Comparison of ENCODE assay signal across 21 mouse cellular contexts in the genomic region with DNA sequence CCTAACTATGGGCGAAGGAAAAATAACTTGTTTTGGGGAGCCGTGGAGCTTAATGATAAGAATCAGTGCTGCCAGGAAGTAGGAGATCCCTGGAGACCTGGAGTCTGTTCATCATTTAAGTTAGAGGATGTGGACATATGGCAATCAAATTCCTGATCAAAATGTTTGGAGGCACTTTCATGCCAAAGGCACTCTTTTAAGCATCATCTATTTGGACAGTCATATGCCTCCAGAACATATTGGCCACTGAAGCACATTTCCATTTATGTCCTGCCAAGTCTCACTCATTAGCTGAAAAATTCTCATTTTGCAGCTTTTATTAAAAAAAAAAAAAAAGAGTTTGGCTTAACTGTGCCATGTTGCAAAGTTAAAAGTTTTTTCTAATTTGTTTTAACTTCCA.
"Had no signal": no experiment of that assay in that cellular context is flagged by ENCODE, and none has a peak within 500 bp of the region (broad histone marks: within the 10 kb centered on the region; RNA-seq: fewer than 3 reads in every experiment).

No protein-coding gene starts in this region.

- H3K27ac ChIP-seq: lung, embryonic 15.5 days; midbrain, embryonic 10.5 days; midbrain, embryonic 12.5 days; neural tube, embryonic 13.5 days; neural tube, embryonic 15.5 days; stomach, embryonic 15.5 days; stomach, postnatal 0 days had no signal

- H3K9me3 ChIP-seq: lung, embryonic 15.5 days; midbrain, embryonic 10.5 days; midbrain, embryonic 12.5 days; neural tube, embryonic 13.5 days; neural tube, embryonic 15.5 days; stomach, embryonic 15.5 days had no signal

- ATAC-seq: liver, postnatal 0 days; lung, postnatal 0 days; midbrain, embryonic 16.5 days had no signal

- H3K4me3 ChIP-seq: lung, embryonic 15.5 days; midbrain, embryonic 10.5 days; midbrain, embryonic 12.5 days; myocyte; neural tube, embryonic 13.5 days; neural tube, embryonic 15.5 days; stomach, embryonic 15.5 days had no signal

- DNase-seq: liver, postnatal 0 days; lung, adult 2 months; lung, postnatal 14 days; lung, postnatal 4 days; midbrain, embryonic 14.5 days; retina, postnatal 1 day; right cerebral cortex, adult 18-20 months; right cerebral cortex, postnatal 25 days; thymus, adult 2 months; thymus, postnatal 25 days; thymus, postnatal 4 days had no signal

- H3K9ac ChIP-seq: liver, postnatal 0 days; lung, embryonic 15.5 days; midbrain, embryonic 12.5 days; neural tube, embryonic 13.5 days; neural tube, embryonic 15.5 days; stomach, embryonic 15.5 days had no signal

- H3K27me3 ChIP-seq: lung, embryonic 15.5 days; midbrain, embryonic 12.5 days; neural tube, embryonic 13.5 days; neural tube, embryonic 15.5 days; stomach, embryonic 15.5 days had no signal

- H3K4me2 ChIP-seq: lung, embryonic 15.5 days; midbrain, embryonic 12.5 days; neural tube, embryonic 13.5 days; neural tube, embryonic 15.5 days; stomach, embryonic 15.5 days had no signal

- H3K36me3 ChIP-seq: lung, embryonic 15.5 days; midbrain, embryonic 10.5 days; midbrain, embryonic 12.5 days; neural tube, embryonic 13.5 days; neural tube, embryonic 15.5 days; stomach, embryonic 15.5 days had no signal

- H3K4me1 ChIP-seq: lung, embryonic 15.5 days; midbrain, embryonic 10.5 days; midbrain, embryonic 12.5 days; neural tube, embryonic 13.5 days; neural tube, embryonic 15.5 days; stomach, embryonic 15.5 days had no signal
